Mouse (Mus musculus) cerebellum, adult 2 months (tissue): Measurements from ENCODE around the gene Rtn3.

Experiments
- CTCF ChIP-seq: fragments of 200-500 bp; IDR thresholded peaks from 2 replicates; pipeline ENCODE4 v1.5.1; 2011; ENCODE audit warnings: low read depth, mild to moderate bottlenecking, control low read depth, low read length, moderate library complexity, borderline replicate concordance; ENCODE audit not compliant: insufficient read depth
- POLR2A ChIP-seq: fragments of 200-500 bp; IDR thresholded peaks from 2 replicates; pipeline ENCODE4 v1.6.1; 2011; ENCODE audit warnings: low read length, control low read depth, borderline replicate concordance; ENCODE audit not compliant: insufficient read depth

DNA sequence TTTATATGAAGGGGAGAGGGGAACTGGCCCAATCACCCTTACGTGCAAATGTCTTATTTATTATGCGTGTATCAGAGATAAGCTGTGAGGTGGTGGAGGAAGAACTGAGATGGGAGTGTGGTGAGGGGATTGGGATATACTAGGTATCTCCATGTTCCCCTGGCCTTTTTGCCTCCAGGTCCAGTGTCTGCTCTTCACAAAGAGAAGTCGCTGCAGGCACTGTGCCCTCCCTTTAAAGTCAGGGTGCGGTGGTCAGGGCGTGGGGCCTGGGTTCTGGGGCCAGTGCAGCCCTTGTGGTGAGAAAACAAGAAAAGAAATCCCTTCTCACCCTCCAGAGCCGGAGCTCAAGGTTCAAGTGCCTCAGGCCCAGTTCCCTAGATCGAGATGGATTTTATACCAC lies 59.0 kb downstream of the Rtn3 start:
- no peak for TF ChIP-seq CTCF
- TF ChIP-seq POLR2A = no peak
